Mouse (Mus musculus) retina, postnatal 1 day (tissue): ENCODE data around the gene Tmprss6.
A peak's percentile ranks its signal among the peaks of the same experiment; 100 is the strongest.

Source experiments
- DNase-seq: peaks from one replicate; pipeline ENCODE4 v3.0.0-alpha.2; 2012

Tmprss6 gene

GRCm38 (mm10) chr15:78468379-78468937, at the start of gene Tmprss6:
Gene Tmprss6 (minus strand): TSS chr15:78468634.
- no peak for DNase-seq

- DNase-seq = no peak
These were observed 49.8 kb upstream of the Tmprss6 start for GRCm38 (mm10) chr15:78518221-78518620.

GRCm38 (mm10) chr15:78515759-78516158, 47.3 kb upstream of the Tmprss6 start:
- no peak for DNase-seq

GRCm38 (mm10) chr15:78514393-78515146, 46.1 kb upstream of the Tmprss6 start:
- DNase-seq = peak; percentile 82

- DNase-seq = no peak
These were observed 44.6 kb upstream of the Tmprss6 start for GRCm38 (mm10) chr15:78513019-78513418.

- no peak for DNase-seq
These were observed 43.5 kb upstream of the Tmprss6 start for GRCm38 (mm10) chr15:78511951-78512350.

- DNase-seq = no peak
These were observed 42.3 kb upstream of the Tmprss6 start for GRCm38 (mm10) chr15:78510736-78511135.

- no peak for DNase-seq
These were observed 41.7 kb upstream of the Tmprss6 start for GRCm38 (mm10) chr15:78510121-78510576.

GRCm38 (mm10) chr15:78509297-78509899, 41.0 kb upstream of the Tmprss6 start:
- peak; percentile 45 for DNase-seq

GRCm38 (mm10) chr15:78508443-78508842, 40.0 kb upstream of the Tmprss6 start:
- DNase-seq = peak; percentile 54

- DNase-seq = no peak
These were observed 37.1 kb upstream of the Tmprss6 start for GRCm38 (mm10) chr15:78505541-78505940.

- no peak for DNase-seq
These were observed 36.4 kb upstream of the Tmprss6 start for GRCm38 (mm10) chr15:78504816-78505215.

GRCm38 (mm10) chr15:78504013-78504412, 35.6 kb upstream of the Tmprss6 start:
- DNase-seq = no peak

GRCm38 (mm10) chr15:78502437-78503132, 34.2 kb upstream of the Tmprss6 start:
- DNase-seq = no peak

GRCm38 (mm10) chr15:78494968-78495406, 26.6 kb upstream of the Tmprss6 start, which contains the start of gene Il2rb:
Gene Il2rb (minus strand): TSS chr15:78495271.
- DNase-seq = no peak

- peak; percentile 70 for DNase-seq
These were observed 25.1 kb upstream of the Tmprss6 start for GRCm38 (mm10) chr15:78493401-78494010.

- DNase-seq = no peak
These were observed 22.9 kb upstream of the Tmprss6 start for GRCm38 (mm10) chr15:78491301-78491700.

GRCm38 (mm10) chr15:78489906-78490305, 21.5 kb upstream of the Tmprss6 start:
- no peak for DNase-seq

GRCm38 (mm10) chr15:78489248-78489647, 20.8 kb upstream of the Tmprss6 start:
- DNase-seq = no peak

GRCm38 (mm10) chr15:78487066-78487465, 18.6 kb upstream of the Tmprss6 start:
- DNase-seq = no peak

- no peak for DNase-seq
These were observed 18.1 kb upstream of the Tmprss6 start for GRCm38 (mm10) chr15:78486564-78486963.

GRCm38 (mm10) chr15:78483311-78483710, 14.9 kb upstream of the Tmprss6 start:
- no peak for DNase-seq

GRCm38 (mm10) chr15:78482518-78482917, 14.1 kb upstream of the Tmprss6 start:
- no peak for DNase-seq
